Mouse (Mus musculus) hindlimb bud, embryonic 11.5 days (tissue): ENCODE data around the gene Plau.

ENCODE experiments used
- DNase-seq: peaks from one replicate; pipeline ENCODE4 v3.0.0-alpha.2; 2012; ENCODE audit warnings: low read depth, low spot score; ENCODE audit errors: extremely low spot score

Gene Plau

GRCm38 (mm10) chr14:20887541-20888085, 51.2 kb downstream of the Plau start:
- DNase-seq: no peak

- no peak for DNase-seq
Observed at GRCm38 (mm10) chr14:20891941-20892402, 55.5 kb downstream of the Plau start.
